9 mouse cellular contexts compared by ENCODE assay signal in the genomic region with DNA sequence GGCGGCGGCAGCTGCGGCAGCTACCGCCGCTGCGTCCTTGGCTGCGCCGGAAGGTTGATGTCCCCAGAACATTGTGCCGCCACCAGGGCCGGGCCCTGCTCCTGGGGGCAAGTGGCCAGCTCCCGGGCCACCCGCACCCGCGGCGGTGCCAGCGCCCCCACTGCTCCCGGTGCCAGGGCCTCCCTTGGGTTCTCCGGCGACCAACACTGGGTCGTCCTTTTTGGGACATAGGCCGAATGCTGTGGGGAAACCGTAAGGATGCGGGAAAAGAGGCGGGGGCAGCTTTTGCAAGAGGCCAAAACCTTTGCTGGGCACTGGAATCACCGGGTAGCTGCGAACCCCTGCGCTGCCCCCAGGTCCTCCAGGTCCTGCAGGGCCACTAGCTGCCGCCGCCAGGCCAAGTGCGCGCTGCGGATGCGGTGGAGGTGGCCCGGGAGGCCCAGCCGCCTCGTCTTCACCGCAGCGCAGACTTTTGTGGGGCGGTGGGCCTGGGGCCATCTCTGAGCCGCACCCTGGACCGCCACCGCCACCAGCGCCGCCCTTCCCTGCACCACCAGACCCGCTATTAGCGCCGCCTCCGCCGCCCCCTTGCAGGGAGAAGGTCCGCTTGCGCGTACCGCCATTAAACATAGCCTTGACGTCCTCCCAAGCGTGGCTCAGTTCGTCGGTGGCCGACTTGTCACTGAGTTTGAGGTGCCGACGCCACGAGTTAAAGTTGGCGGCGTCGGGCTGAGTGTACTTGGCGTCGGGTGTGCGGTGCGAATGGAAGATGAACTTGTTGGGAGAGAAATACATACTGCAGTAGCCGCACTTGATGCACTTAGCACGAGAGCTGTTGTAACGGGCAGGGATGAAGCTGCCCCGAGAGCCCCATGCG. TPM values are rescaled to one million over a fixed set of nuclear protein-coding genes. Genes with fewer than 3 reads are reported as not detected.
DNase-seq lines count a peak whose midpoint lies in the region; ATAC-seq lines count a peak whose summit lies in the region.
"Had no signal": no experiment of that assay in that cellular context is flagged by ENCODE, and none has a peak within 500 bp of the region (broad histone marks: within the 10 kb centered on the region; RNA-seq: fewer than 3 reads in every experiment).

No protein-coding gene starts in this region.

- peaks cover 100% of the 10 kb centered on the region for H3K27me3 ChIP-seq in kidney, embryonic 16.5 days (ENCODE audit: insufficient read depth, low read length)
- peaks cover 99% of the 10 kb centered on the region for H3K27me3 ChIP-seq in embryonic facial prominence, embryonic 15.5 days
- peaks cover 100% of the 10 kb centered on the region for H3K27me3 ChIP-seq in limb, embryonic 10.5 days (ENCODE audit: low read depth, poor library complexity, severe bottlenecking)
- H3K27me3 ChIP-seq in neural tube, embryonic 15.5 days (replicated peaks): peaks cover 86% of the 10 kb centered on the region

- 1% methylated on average over 70 of the region's 73 CpGs for WGBS in kidney, embryonic 16.5 days
- under 1% methylated on average over 73 of the region's 73 CpGs for WGBS in embryonic facial prominence, embryonic 15.5 days
- WGBS in limb, embryonic 10.5 days: 1% methylated on average over 73 of the region's 73 CpGs
- WGBS in neural tube, embryonic 15.5 days: 1% methylated on average over 73 of the region's 73 CpGs

- no peak for DNase-seq in kidney, adult 9 months
- peak; percentile 71 for DNase-seq in limb, embryonic 10.5 days (ENCODE audit: low spot score)
- DNase-seq in frontal cortex, postnatal 36 days (ENCODE audit: low spot score in 2 of 2): no peak
- DNase-seq in thymus, postnatal 36 days: no peak
- no peak for DNase-seq in frontal cortex, postnatal 14 days (ENCODE audit: low spot score in 2 of 2)
- DNase-seq: thymus, adult 2 months had no signal

- H3K27ac ChIP-seq in kidney, embryonic 16.5 days (ENCODE audit: low read length): no peak overlapping the region
- no peak overlapping the region for H3K27ac ChIP-seq in embryonic facial prominence, embryonic 15.5 days (replicated peaks)
- peak overlapping the region; percentile 1; the same call in 1 of the 2 replicates for H3K27ac ChIP-seq in limb, embryonic 10.5 days
- peak overlapping the region; percentile 80 for H3K27ac ChIP-seq in neural tube, embryonic 15.5 days (replicated peaks)

- no peak overlapping the region for H3K9ac ChIP-seq in kidney, embryonic 16.5 days (replicated peaks; ENCODE audit: low read length)
- H3K9ac ChIP-seq in embryonic facial prominence, embryonic 15.5 days: no peak overlapping the region
- H3K9ac ChIP-seq in neural tube, embryonic 15.5 days (replicated peaks): peak overlapping the region; percentile 41

- no peak for ATAC-seq in kidney, embryonic 16.5 days (ENCODE audit: low FRiP score, low TSS enrichment)
- ATAC-seq in embryonic facial prominence, embryonic 15.5 days (ENCODE audit: insufficient number of reproducible peaks, low FRiP score, low TSS enrichment, low read depth): no peak
- ATAC-seq in neural tube, embryonic 15.5 days (ENCODE audit: low FRiP score): no peak

- H3K4me3 ChIP-seq in kidney, embryonic 16.5 days (ENCODE audit: low read length): peak overlapping the region; percentile 32
- peak overlapping the region; percentile 34 for H3K4me3 ChIP-seq in embryonic facial prominence, embryonic 15.5 days (replicated peaks)
- H3K4me3 ChIP-seq in limb, embryonic 10.5 days: peak overlapping the region; percentile 28
- H3K4me3 ChIP-seq in neural tube, embryonic 15.5 days (replicated peaks): peak overlapping the region; percentile 48

- H3K4me2 ChIP-seq in kidney, embryonic 16.5 days (replicated peaks; ENCODE audit: low read depth, low read length): peak overlapping the region; percentile 23
- H3K4me2 ChIP-seq in embryonic facial prominence, embryonic 15.5 days (replicated peaks): peak overlapping the region; percentile 46
- peak overlapping the region; percentile 61 for H3K4me2 ChIP-seq in neural tube, embryonic 15.5 days

- peaks cover 43% of the 10 kb centered on the region for H3K4me1 ChIP-seq in kidney, embryonic 16.5 days (ENCODE audit: insufficient read depth, low read length)
- H3K4me1 ChIP-seq in embryonic facial prominence, embryonic 15.5 days: peaks cover 74% of the 10 kb centered on the region
- H3K4me1 ChIP-seq in limb, embryonic 10.5 days: peaks cover 82% of the 10 kb centered on the region
- H3K4me1 ChIP-seq in neural tube, embryonic 15.5 days: peaks cover 69% of the 10 kb centered on the region

- no peaks in the 10 kb centered on the region for H3K9me3 ChIP-seq in kidney, embryonic 16.5 days (ENCODE audit: low read length)
- no peaks in the 10 kb centered on the region for H3K9me3 ChIP-seq in embryonic facial prominence, embryonic 15.5 days (replicated peaks)
- no peaks in the 10 kb centered on the region for H3K9me3 ChIP-seq in limb, embryonic 10.5 days (replicated peaks)
- H3K9me3 ChIP-seq in neural tube, embryonic 15.5 days (replicated peaks): no peaks in the 10 kb centered on the region

- no peaks in the 10 kb centered on the region for H3K36me3 ChIP-seq in kidney, embryonic 16.5 days (ENCODE audit: insufficient read depth, low read length)
- H3K36me3 ChIP-seq in embryonic facial prominence, embryonic 15.5 days: no peaks in the 10 kb centered on the region
- no peaks in the 10 kb centered on the region for H3K36me3 ChIP-seq in limb, embryonic 10.5 days
- no peaks in the 10 kb centered on the region for H3K36me3 ChIP-seq in neural tube, embryonic 15.5 days

RNA-seq across cellular contexts. Expression of gene Skor1, which starts 3.3 kb away (rescaled TPM):
- not detected in 2 replicates for polyA plus RNA-seq in kidney, embryonic 16.5 days (2015; fragmentation: Nextera tagmentation; extraction: Ambion mirVana)
- 0.08 TPM in 1 of 2 replicates, not detected in the other for polyA plus RNA-seq in embryonic facial prominence, embryonic 15.5 days (2015; fragmentation: Nextera tagmentation; extraction: Ambion mirVana)
- 0.10 and 0.14 TPM in 2 replicates for polyA plus RNA-seq in limb, embryonic 10.5 days (2016; fragmentation: Nextera tagmentation; extraction: Ambion mirVana)
- polyA plus RNA-seq in neural tube, embryonic 15.5 days (2015; fragmentation: Nextera tagmentation; extraction: Ambion mirVana): 12.2 and 18.7 TPM in 2 replicates

Comparison
In these comparisons a context has a peak if more than half of its experiments do, and no peak if none do; other contexts are left out.
1. H3K27ac ChIP-seq: peak in limb, embryonic 10.5 days (single experiment) and neural tube, embryonic 15.5 days (single experiment); none in kidney, embryonic 16.5 days (single experiment) and embryonic facial prominence, embryonic 15.5 days (single experiment).
2. RNA of gene Skor1, which starts 3.3 kb away (polyA plus RNA-seq): 12.2 to 18.7 TPM in neural tube, embryonic 15.5 days; 0.10 to 0.14 TPM in limb, embryonic 10.5 days, 0.08 TPM in embryonic facial prominence, embryonic 15.5 days and not detected in kidney, embryonic 16.5 days; every median in the first group is over 10 times any median in the second.
3. Peak in every context shown above with its lines, with median percentiles within 50 percentile points of each other: H3K4me2 ChIP-seq and H3K4me3 ChIP-seq.